Mouse (Mus musculus) neural tube, embryonic 15.5 days (tissue): ENCODE data around the gene Sorbs2. TPM values are rescaled to one million over a fixed set of nuclear protein-coding genes. Genes with fewer than 3 reads are reported as not detected.

Experiments used
- ATAC-seq: fragments of 200-750 bp; cut with Nextera tagmentation; 2 replicates; pipeline ENCODE4 v1.8.0; 2017; ENCODE audit warnings: mild to moderate bottlenecking, moderate TSS enrichment, moderate library complexity; ENCODE audit not compliant: low FRiP score
- H3K27ac ChIP-seq: fragments of 300-500 bp; sonication (generic); replicated peaks from 2 replicates; pipeline ENCODE4 v1.5.1; 2015; ENCODE audit warnings: mild to moderate bottlenecking, inconsistent platforms
- H3K27me3 ChIP-seq: fragments of 300-500 bp; sonication (generic); replicated peaks from 2 replicates; pipeline ENCODE4 v1.6.1; 2015; ENCODE audit warnings: inconsistent platforms
- H3K36me3 ChIP-seq: fragments of 300-500 bp; sonication (generic); 2 replicates; pipeline ENCODE4 v1.6.1; 2015; ENCODE audit warnings: inconsistent platforms
- H3K4me1 ChIP-seq: fragments of 300-500 bp; sonication (generic); 2 replicates; pipeline ENCODE4 v1.6.1; 2015; ENCODE audit warnings: inconsistent platforms
- H3K4me2 ChIP-seq: fragments of 300-500 bp; sonication (generic); 2 replicates; pipeline ENCODE4 v1.6.1; 2015; ENCODE audit warnings: inconsistent platforms, mild to moderate bottlenecking, moderate library complexity
- H3K4me3 ChIP-seq: fragments of 300-500 bp; sonication (generic); replicated peaks from 2 replicates; pipeline ENCODE4 v1.5.1; 2015; ENCODE audit warnings: mild to moderate bottlenecking, inconsistent platforms
- H3K9ac ChIP-seq: fragments of 300-500 bp; sonication (generic); replicated peaks from 2 replicates; pipeline ENCODE4 v1.6.1; 2015; ENCODE audit warnings: mild to moderate bottlenecking, inconsistent platforms
- H3K9me3 ChIP-seq: fragments of 300-500 bp; sonication (generic); replicated peaks from 2 replicates; pipeline ENCODE4 v1.6.1; 2016; ENCODE audit warnings: inconsistent platforms
- WGBS: fragments of 180-500 bp; shearing (Covaris S2); methylation state at CpG from one replicate; pipeline ENCODE4 v1.1.7; 2015; ENCODE audit warnings: mixed read lengths; 5-methylcytosine and 5-hydroxymethylcytosine counted together
- polyA plus RNA-seq: library from polyadenylated mRNA; unstranded; fragments of >200 nt; fragmentation: Nextera tagmentation; extraction: Ambion mirVana; gene quantifications from 2 replicates; pipeline ENCODE4 v1.2.1, GENCODE M21; 2015

The Sorbs2 gene
- polyA plus RNA-seq, 1 experiment from 2014 or later = 48.8 TPM

DNA sequence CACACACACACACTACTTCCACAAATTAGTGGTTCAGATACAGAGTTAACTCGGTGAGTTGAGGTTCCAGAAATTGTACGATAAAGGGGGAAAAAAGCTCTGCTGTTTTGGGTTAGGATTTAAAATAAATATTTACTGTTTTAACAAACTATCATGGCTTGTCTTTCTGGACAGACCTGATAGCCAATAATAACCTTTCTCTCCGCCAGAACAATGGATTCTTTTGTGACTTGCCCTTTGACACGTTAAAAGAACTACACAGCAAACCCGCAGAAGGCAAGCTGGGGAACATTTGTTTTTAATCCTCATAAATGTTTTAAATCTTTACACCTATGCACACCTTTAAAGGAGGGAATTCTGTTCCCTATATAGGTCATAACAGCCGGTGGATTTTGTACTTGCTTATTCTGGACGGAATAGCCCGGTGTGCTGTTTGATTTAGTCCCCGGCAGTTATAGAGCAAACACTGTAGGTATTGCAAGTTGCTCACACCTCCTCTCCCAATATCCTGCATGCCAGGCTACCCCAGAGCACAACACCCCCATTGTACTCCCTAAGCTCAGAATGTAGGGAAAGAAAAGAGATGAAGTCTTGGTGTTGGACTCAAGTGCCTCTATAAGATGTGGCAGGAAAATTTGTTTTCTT lies 121.0 kb downstream of the Sorbs2 start:
- no peak for ATAC-seq

DNA sequence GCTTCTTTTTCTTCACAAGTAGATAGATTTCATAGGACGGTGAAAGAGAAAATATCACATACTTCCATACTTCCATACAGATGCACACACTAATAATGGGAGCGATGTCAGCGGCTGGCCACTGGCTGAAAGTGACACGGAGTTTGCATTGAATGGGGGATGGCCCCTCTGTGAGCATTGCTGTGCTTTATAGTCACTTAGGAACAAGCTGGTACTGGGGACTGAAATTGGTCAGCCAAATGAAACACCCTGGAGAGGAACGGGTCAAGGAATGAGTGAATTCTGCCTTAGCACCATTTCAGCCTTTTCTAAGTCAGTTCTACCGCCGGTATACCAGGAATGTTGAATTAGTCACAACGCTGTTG lies 121.5 kb downstream of the Sorbs2 start:
- peak overlapping the region; percentile 75 for H3K9ac ChIP-seq
- no peaks in the 10 kb centered on the region for H3K9me3 ChIP-seq
- no peaks in the 10 kb centered on the region for H3K27me3 ChIP-seq
- peak overlapping the region; percentile 68 for H3K4me3 ChIP-seq
- ATAC-seq = no peak
- WGBS = 44% methylated on average over 8 of the region's 8 CpGs
- peaks cover 29% of the 10 kb centered on the region for H3K4me1 ChIP-seq
- no peaks in the 10 kb centered on the region for H3K36me3 ChIP-seq
- H3K27ac ChIP-seq = peak overlapping the region; percentile 99; the same call in 1 of the 2 replicates
- H3K4me2 ChIP-seq = peak overlapping the region; percentile 83

More for the DNA sequence above, 121.0 kb downstream of the Sorbs2 start:
- no peaks in the 10 kb centered on the region for H3K9me3 ChIP-seq
- H3K36me3 ChIP-seq = no peaks in the 10 kb centered on the region
- H3K9ac ChIP-seq = peak overlapping the region; percentile 75
- no peaks in the 10 kb centered on the region for H3K27me3 ChIP-seq
- peaks cover 29% of the 10 kb centered on the region for H3K4me1 ChIP-seq
- peak overlapping the region; percentile 99 for H3K27ac ChIP-seq
- peak overlapping the region; percentile 68 for H3K4me3 ChIP-seq
- H3K4me2 ChIP-seq = peak overlapping the region; percentile 83
- 18% methylated on average over 9 of the region's 9 CpGs for WGBS

DNA sequence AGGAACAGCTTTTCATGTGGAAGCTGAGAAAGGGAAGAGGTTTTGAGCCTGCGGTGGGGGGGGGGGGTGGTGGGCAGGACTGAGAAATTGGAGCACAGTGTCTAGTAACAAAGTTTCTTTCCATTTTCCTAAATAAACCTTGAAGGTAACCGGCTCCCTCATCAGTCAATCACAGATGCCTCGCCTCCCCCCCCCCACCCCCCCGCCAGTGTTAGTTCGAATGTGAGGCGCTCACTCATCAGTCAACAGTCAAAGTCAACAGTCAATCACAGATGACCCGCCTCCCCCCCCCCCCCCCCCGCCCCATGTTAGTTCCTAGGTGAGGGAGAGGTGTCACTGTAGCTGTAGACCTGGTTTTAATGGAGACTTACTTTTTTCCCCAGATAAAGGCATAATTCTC lies 123.4 kb downstream of the Sorbs2 start:
- no peaks in the 10 kb centered on the region for H3K36me3 ChIP-seq
- no peaks in the 10 kb centered on the region for H3K27me3 ChIP-seq
- no peak overlapping the region for H3K27ac ChIP-seq
- no peak overlapping the region for H3K4me3 ChIP-seq
- H3K9me3 ChIP-seq = no peaks in the 10 kb centered on the region
- no peak overlapping the region for H3K4me2 ChIP-seq
- no peak for ATAC-seq
- H3K4me1 ChIP-seq = peaks cover 29% of the 10 kb centered on the region
- no peak overlapping the region for H3K9ac ChIP-seq
- WGBS = 75% methylated on average over 8 of the region's 8 CpGs

DNA sequence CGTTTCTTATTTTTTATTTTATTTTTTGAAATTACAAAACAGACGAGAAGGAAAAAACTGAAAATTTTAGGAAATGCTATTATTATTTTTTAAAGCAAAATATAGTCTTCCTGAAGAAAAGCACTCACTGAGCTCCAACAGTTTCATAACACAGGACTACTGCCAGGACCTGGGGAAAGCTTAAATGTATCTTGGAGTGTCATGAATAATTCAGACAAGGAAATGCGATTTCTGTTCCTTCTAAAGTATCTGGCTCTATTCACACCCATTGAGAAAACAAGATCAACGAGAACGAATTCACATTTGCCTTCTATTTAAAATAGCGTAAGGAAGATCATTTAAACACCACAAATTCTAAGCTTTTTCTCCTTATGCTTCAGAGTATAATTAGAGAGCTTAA lies 127.6 kb downstream of the Sorbs2 start:
- no peak overlapping the region for H3K27ac ChIP-seq
- 73% methylated on average over 6 of the region's 6 CpGs for WGBS
- H3K27me3 ChIP-seq = no peaks in the 10 kb centered on the region
- no peak overlapping the region for H3K4me3 ChIP-seq
- H3K4me1 ChIP-seq = peaks cover 5% of the 10 kb centered on the region
- H3K36me3 ChIP-seq = no peaks in the 10 kb centered on the region
- ATAC-seq = no peak
- no peaks in the 10 kb centered on the region for H3K9me3 ChIP-seq
- no peak overlapping the region for H3K9ac ChIP-seq
- H3K4me2 ChIP-seq = no peak overlapping the region

DNA sequence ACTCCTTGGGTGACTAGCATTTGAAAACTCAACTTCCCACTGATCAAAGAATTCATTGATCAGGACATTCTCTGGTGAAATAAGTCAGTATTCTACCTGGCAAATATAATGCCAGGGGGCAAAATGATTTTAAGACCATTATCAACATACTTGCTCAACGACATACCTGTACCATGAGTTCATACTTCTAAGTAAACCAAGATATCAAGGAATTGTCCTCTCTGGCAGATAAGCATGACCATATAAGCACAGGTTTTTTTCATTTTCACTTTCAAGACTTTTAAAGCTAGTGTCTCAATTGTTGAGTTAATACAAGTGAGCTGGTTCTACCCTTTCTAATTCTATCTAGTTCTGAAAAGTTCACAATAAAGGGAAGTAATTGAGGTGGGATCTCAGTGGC lies 130.2 kb downstream of the Sorbs2 start:
- Histone ChIP-seq H3K4me2 (no peak overlapping the region), H3K36me3 (no peaks in the 10 kb centered on the region), H3K9ac (no peak overlapping the region), H3K9me3 (no peaks in the 10 kb centered on the region), H3K4me3 (no peak overlapping the region), H3K4me1 (no peaks in the 10 kb centered on the region), H3K27me3 (no peaks in the 10 kb centered on the region), H3K27ac (no peak overlapping the region)
- no peak for ATAC-seq
- WGBS = 92% methylated on average over 1 of the region's 1 CpGs

DNA sequence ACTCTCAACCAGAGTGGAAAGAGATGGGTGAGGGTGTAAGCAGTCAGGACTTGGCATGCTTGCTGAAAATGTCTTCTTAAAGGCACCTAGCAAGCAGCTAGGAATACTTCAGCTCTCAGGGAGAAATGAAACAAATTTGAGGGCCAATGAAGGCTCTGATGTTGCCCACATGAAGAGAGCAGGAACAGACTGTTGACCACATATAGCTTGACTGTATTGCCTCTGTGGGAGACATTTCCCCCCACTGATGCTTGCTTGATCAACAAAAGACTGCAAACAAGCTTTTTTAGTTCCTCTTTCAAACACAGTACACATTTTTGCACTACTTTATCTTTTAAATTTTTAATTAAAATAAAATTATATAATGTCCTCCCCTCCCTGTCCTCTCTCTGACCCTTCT lies 131.9 kb downstream of the Sorbs2 start:
- Histone ChIP-seq H3K4me2 (no peak overlapping the region), H3K9ac (no peak overlapping the region), H3K36me3 (no peaks in the 10 kb centered on the region), H3K4me1 (no peaks in the 10 kb centered on the region), H3K4me3 (no peak overlapping the region), H3K27ac (no peak overlapping the region), H3K27me3 (no peaks in the 10 kb centered on the region), H3K9me3 (no peaks in the 10 kb centered on the region)
- no peak for ATAC-seq

DNA sequence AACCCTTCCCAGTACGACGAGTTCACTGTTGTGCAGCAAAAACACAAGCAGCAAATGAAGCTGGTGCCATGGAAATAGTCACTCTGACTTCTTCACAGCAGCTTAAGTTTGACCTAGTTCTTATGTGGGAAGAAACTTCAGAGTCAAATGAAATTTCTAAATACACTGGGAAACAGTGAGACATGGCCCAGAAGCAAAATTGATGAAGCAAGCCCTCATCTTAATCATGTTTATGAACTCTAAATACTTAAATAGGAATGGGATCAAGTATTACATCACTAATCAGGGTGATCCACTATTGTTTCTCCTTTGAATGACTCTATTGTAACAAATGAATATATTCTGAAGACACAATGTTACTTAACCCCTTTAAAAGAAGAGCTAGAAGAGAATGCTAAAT lies 137.1 kb downstream of the Sorbs2 start:
- H3K36me3 ChIP-seq = no peaks in the 10 kb centered on the region
- H3K9me3 ChIP-seq = no peaks in the 10 kb centered on the region
- no peaks in the 10 kb centered on the region for H3K27me3 ChIP-seq
- 72% methylated on average over 2 of the region's 2 CpGs for WGBS
- no peak overlapping the region for H3K9ac ChIP-seq
- H3K4me3 ChIP-seq = no peak overlapping the region
- no peak for ATAC-seq
- H3K27ac ChIP-seq = no peak overlapping the region
- H3K4me1 ChIP-seq = no peaks in the 10 kb centered on the region
- H3K4me2 ChIP-seq = no peak overlapping the region

DNA sequence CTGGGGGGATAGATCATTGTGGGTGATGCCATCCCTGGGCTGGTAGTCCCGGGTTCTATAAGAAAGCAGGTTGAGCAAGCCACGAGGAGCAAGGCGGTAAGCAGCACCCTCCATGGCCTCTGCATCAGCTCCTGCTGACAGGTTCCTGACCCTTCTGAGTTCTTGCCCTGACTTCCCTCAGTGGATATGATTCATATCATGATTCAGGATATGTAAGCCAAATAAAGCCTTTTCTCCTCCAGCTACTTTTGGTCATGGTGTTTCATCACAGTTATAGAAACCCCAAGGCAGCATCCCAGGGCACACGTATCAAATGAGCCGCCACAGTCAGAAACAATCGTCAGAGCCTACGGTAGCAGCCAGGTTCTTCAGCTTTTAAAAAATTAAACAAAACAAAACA lies 141.5 kb downstream of the Sorbs2 start:
- H3K27me3 ChIP-seq = no peaks in the 10 kb centered on the region
- no peak overlapping the region for H3K27ac ChIP-seq
- no peaks in the 10 kb centered on the region for H3K9me3 ChIP-seq
- no peak overlapping the region for H3K9ac ChIP-seq
- H3K4me3 ChIP-seq = no peak overlapping the region
- H3K4me1 ChIP-seq = peaks cover 5% of the 10 kb centered on the region; the same call in 1 of the 2 replicates
- WGBS = 88% methylated on average over 7 of the region's 7 CpGs
- H3K36me3 ChIP-seq = no peaks in the 10 kb centered on the region
- ATAC-seq = no peak
- no peak overlapping the region for H3K4me2 ChIP-seq

DNA sequence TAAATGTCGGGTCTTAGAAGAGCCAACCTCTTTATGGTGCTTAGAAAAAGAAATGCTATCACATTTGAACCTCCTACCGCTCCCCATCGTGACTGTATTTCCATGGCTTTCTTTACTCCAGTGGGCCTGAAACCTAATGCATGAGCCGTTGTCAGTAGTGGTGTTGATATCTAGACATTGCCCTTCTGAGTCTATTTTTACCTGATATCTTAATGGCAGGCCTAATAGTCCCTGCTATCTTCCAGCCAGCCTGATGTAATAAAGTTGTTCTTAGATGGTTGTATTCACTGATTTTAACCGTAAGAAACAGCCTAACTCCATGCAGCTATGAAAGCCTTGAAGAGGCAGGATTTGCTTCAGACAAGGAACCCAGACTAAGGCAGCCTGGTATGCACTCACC lies 142.4 kb downstream of the Sorbs2 start:
- ATAC-seq = no peak
- no peak overlapping the region for H3K4me2 ChIP-seq
- H3K27me3 ChIP-seq = no peaks in the 10 kb centered on the region
- no peak overlapping the region for H3K4me3 ChIP-seq
- H3K36me3 ChIP-seq = no peaks in the 10 kb centered on the region
- no peaks in the 10 kb centered on the region for H3K9me3 ChIP-seq
- WGBS = 72% methylated on average over 5 of the region's 5 CpGs
- no peak overlapping the region for H3K9ac ChIP-seq
- 0 out of 2 replicates have a peak overlapping the region, but pooled peaks have one; percentile 9 for H3K27ac ChIP-seq
- H3K4me1 ChIP-seq = peaks cover 5% of the 10 kb centered on the region; the same call in 1 of the 2 replicates

DNA sequence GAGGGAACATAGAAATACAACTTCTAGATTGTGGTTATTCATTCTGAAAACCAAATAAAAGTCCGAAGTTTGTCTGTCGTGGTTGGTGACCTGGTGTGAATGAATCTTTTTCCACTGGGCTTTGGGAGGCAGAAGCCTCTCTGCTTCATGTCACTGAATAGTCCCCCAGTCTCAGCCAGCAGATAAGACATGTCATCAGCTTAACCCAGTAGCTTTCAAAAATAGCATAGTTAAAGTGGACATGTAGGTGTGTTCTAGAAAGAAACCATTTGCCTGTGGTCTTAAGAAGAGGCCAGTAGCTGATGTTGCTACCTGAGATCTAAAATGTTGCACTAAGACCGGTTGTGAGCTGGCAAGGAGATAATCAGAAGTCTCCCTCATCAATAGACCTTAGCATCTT lies 150.4 kb downstream of the Sorbs2 start:
- Histone ChIP-seq H3K4me3 (no peak overlapping the region), H3K36me3 (no peaks in the 10 kb centered on the region), H3K27me3 (no peaks in the 10 kb centered on the region), H3K4me1 (peaks cover 12% of the 10 kb centered on the region; the same call in 1 of the 2 replicates), H3K4me2 (no peak overlapping the region), H3K9ac (no peak overlapping the region), H3K27ac (no peak overlapping the region), H3K9me3 (no peaks in the 10 kb centered on the region)
- 86% methylated on average over 3 of the region's 3 CpGs for WGBS
- ATAC-seq = no peak

DNA sequence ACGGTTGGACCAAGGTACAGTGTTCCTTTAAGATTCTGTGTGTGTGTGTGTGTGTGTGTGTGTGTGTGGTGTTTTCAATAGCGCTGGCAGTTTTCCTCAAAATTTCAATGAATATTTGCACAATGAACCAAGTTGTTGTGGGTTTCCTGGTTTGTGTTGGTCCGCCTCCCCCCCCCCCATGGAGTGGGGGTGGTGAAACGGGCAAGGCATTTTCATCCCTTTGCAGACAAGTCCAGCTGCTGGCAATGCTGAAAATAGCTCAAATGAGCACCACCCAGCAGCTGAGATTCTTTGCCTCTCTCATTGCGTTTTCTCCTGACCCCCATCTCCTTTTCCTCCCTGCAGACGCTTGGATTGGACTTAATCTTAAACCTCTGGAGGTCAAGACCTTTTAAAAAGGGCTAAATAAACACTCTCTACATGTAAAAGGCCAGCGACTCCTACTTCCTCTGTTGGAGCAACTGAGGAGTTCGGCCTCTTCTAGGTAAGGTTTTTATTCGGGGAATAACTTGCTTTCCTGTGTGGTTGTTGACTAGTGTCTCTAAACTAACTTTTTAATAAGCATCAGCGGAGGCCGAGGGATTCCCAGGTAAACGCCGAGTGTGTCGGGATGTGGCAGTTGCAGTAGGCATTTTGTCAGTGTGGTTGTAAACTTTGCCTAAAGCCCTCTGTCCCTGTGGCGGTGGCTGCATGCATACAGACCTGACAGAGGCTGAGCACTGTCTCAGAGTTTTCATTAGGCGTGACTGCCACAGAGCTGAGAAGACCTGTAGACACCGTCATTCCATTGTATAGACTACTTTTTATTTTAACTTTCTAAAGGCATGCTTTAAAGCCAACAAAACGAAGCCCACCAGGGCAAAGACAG lies 151.1 kb downstream of the Sorbs2 start:
- Histone ChIP-seq H3K4me2 (0 out of 2 replicates have a peak overlapping the region, but pooled peaks have one; percentile 5), H3K4me3 (no peak overlapping the region), H3K9me3 (no peaks in the 10 kb centered on the region), H3K36me3 (no peaks in the 10 kb centered on the region), H3K27me3 (no peaks in the 10 kb centered on the region), H3K27ac (no peak overlapping the region), H3K4me1 (peaks cover 12% of the 10 kb centered on the region; the same call in 1 of the 2 replicates), H3K9ac (no peak overlapping the region)
- 44% methylated on average over 18 of the region's 18 CpGs for WGBS
- ATAC-seq = no peak

DNA sequence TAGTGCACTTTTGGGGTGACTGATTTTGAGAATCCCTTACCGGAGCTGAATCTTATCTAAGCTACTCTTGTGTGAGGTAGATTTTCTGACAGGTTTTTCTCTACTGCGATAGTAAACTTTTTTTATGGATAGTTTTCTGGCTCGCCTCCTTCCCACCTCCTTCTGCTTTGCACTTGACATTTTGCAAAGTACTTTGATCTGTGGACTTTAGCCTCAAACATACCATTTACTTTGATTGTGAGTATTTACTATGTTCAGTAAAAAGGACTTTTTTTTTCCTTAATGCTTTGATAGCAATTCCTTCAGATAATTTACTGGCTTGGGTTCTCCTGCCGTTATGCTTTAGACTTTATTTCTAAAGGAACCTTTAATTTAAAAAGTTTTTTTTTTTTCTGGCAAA lies 151.9 kb downstream of the Sorbs2 start:
- Histone ChIP-seq H3K9ac (no peak overlapping the region), H3K27me3 (no peaks in the 10 kb centered on the region), H3K4me1 (peaks cover 12% of the 10 kb centered on the region; the same call in 1 of the 2 replicates), H3K36me3 (no peaks in the 10 kb centered on the region), H3K9me3 (no peaks in the 10 kb centered on the region), H3K4me3 (no peak overlapping the region), H3K4me2 (no peak overlapping the region), H3K27ac (no peak overlapping the region)
- ATAC-seq = no peak
- WGBS = 73% methylated on average over 4 of the region's 4 CpGs
